Mouse (Mus musculus): ENCODE measurements at regions not wholly inside any gene's neighbourhood (a gene's known extent, or its start where the extent isn't known, plus 50 kb on each side); places are given as distances from the start of the nearest gene placed in this dataset.

DNA sequence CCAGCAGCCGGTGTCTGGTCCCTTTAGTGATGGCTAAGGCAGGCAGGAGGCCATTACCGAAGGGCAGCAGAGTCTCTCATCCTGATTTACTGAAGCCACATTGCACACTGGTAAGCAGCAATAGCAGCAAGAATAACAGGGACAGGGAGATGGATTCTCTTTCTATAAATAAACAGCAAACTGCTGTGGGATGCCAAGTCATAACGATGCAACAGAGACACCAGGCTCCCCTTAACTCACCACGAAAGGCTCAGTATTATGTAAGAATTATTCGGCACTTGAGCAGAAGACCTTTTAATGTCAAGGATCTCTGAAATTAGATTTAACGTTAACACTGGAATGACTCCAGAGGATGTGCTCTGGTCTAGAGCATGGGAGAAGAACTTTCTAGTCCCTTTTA lies 202.1 kb downstream of the Ddx10 start:
- Histone ChIP-seq H3K27ac (replicated peaks) (no peak overlapping the region), H3K4me3 (no peak overlapping the region), H3K9me3 (no peaks in the 10 kb centered on the region), H3K36me3 (no peaks in the 10 kb centered on the region), H3K27me3 (no peaks in the 10 kb centered on the region), H3K4me1 (replicated peaks) (no peaks in the 10 kb centered on the region), H3K9ac (no peak overlapping the region), H3K4me2 (no peak overlapping the region)
- WGBS: 78% methylated on average over 6 of the region's 6 CpGs
- no peak for ATAC-seq (ENCODE audit: low read depth)

DNA sequence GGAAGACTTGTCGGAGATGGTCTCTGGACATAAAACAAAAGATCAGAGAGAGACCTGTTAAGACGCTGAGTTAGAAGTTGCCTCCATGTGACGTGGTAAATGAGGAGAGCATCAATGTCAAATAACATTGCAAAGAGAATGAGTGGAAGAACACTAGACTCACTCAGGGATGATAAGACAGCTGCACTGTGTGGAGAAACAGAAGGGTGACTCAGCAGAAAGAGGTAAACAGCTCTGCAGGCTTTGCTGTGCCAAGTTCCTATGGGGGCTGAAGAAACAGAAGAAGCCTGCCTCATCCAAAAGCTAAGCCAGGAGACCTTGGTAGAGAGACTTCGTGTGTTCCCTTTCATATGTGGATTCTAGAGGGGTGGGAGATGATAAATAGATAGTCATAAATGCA lies 214.1 kb downstream of the Ddx10 start:
- H3K27me3 ChIP-seq: no peaks in the 10 kb centered on the region
- 87% methylated on average over 4 of the region's 4 CpGs for WGBS
- no peaks in the 10 kb centered on the region for H3K4me1 ChIP-seq (replicated peaks)
- H3K4me2 ChIP-seq: no peak overlapping the region
- no peak overlapping the region for H3K4me3 ChIP-seq
- ATAC-seq (ENCODE audit: low read depth): no peak
- no peak overlapping the region for H3K27ac ChIP-seq (replicated peaks)
- no peak overlapping the region for H3K9ac ChIP-seq
- H3K9me3 ChIP-seq: no peaks in the 10 kb centered on the region
- H3K36me3 ChIP-seq: no peaks in the 10 kb centered on the region

DNA sequence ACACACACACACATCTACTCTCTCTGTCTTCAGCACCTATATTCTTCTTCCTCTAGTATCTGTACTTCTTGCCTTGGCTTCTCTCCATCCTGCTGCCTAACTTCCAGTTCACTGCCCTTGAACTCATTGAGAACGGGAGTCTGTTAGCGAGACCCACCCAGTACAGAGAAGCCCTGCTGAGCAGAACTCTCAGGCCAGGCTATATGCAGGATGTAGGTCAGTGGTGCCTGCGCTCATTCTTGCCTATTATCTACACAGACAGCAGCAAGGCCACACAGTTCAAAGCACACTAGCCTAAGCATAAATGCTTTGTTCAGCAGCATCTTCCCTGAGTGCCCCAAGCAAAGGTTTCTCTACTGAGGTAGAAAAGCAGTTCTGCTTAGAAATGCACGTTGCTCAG lies 225.8 kb downstream of the Ddx10 start:
- 79% methylated on average over 4 of the region's 4 CpGs for WGBS

DNA sequence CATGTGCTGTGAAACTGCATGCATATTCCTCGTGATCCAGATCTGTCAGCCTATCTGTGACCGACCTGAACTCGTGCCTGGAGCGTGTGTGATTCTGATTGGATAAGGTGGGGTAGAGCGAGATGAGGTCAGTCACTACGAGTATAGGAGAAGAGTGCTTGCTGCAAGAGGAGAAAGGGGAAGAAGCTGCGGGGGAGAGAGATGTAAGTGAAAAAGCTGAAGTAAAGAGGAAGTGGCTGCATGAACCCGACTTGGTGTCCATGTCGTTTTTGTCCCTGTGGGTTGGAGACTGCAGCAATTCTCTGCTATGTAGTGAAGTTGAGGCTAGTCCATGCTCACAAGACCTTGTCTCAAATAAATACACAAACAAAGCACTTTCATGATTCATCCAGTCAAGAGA lies 237.1 kb downstream of the Ddx10 start:
- H3K4me1 ChIP-seq (replicated peaks): no peaks in the 10 kb centered on the region
- no peaks in the 10 kb centered on the region for H3K36me3 ChIP-seq
- H3K9me3 ChIP-seq: no peaks in the 10 kb centered on the region
- no peak for ATAC-seq (ENCODE audit: low read depth)
- no peak overlapping the region for H3K27ac ChIP-seq (replicated peaks)
- 91% methylated on average over 9 of the region's 9 CpGs for WGBS
- no peak overlapping the region for H3K9ac ChIP-seq
- H3K27me3 ChIP-seq: no peaks in the 10 kb centered on the region
- no peak overlapping the region for H3K4me3 ChIP-seq
- no peak overlapping the region for H3K4me2 ChIP-seq

More for the DNA sequence above, 225.8 kb downstream of the Ddx10 start:
- Histone ChIP-seq H3K4me1 (replicated peaks) (no peaks in the 10 kb centered on the region), H3K9ac (no peak overlapping the region), H3K36me3 (no peaks in the 10 kb centered on the region), H3K4me2 (no peak overlapping the region), H3K9me3 (no peaks in the 10 kb centered on the region), H3K27ac (replicated peaks) (no peak overlapping the region), H3K27me3 (no peaks in the 10 kb centered on the region), H3K4me3 (no peak overlapping the region)
- no peak for ATAC-seq (ENCODE audit: low read depth)

DNA sequence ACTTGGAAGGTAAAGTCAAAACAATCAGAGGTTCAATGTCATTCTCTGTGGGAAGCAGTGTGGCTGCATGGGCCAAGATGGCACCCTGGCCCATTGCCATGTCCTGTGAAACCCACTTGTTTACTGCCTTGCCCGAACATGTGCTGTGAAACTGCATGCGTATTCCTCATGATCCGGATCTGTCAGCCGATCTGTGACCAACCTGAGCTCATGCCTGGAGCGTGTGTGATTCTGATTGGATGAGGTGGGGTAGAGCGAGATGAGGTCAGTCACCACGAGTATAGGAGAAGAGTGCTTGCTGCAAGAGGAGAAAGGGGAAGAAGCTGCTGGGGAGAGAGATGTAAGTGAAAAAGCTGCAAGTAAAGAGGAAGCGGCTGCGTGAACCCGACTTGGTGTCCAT lies 240.5 kb downstream of the Ddx10 start:
- Histone ChIP-seq H3K36me3 (no peaks in the 10 kb centered on the region), H3K9me3 (no peaks in the 10 kb centered on the region), H3K4me3 (no peak overlapping the region), H3K27me3 (no peaks in the 10 kb centered on the region), H3K27ac (replicated peaks) (no peak overlapping the region), H3K4me1 (replicated peaks) (no peaks in the 10 kb centered on the region), H3K4me2 (no peak overlapping the region), H3K9ac (no peak overlapping the region)
- WGBS: 90% methylated on average over 10 of the region's 10 CpGs
- ATAC-seq (ENCODE audit: low read depth): no peak

DNA sequence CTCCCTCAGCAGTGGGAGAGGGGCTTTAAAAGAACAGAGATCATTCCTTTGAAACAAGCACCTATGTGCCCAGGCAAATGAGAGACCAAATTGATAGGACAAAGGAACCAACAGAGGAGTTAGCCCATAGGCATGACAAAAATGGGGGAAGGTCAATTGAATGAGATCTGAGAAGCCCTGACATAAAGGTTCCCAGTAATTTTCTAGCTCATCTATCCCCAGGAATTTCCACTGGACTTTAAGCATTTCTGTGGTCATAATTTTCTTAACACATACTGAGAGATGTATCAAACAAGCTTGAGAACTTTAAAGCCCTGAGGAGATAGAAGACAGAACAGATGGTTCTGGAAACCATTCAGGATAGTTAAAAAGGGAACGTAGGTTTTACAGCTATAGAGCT lies 241.8 kb downstream of the Ddx10 start:
- Histone ChIP-seq H3K36me3 (no peaks in the 10 kb centered on the region), H3K4me1 (replicated peaks) (no peaks in the 10 kb centered on the region), H3K4me2 (no peak overlapping the region), H3K9ac (no peak overlapping the region), H3K9me3 (no peaks in the 10 kb centered on the region), H3K27ac (replicated peaks) (no peak overlapping the region), H3K27me3 (no peaks in the 10 kb centered on the region), H3K4me3 (no peak overlapping the region)
- no peak for ATAC-seq (ENCODE audit: low read depth)
- WGBS: 67% methylated on average over 1 of the region's 1 CpGs

DNA sequence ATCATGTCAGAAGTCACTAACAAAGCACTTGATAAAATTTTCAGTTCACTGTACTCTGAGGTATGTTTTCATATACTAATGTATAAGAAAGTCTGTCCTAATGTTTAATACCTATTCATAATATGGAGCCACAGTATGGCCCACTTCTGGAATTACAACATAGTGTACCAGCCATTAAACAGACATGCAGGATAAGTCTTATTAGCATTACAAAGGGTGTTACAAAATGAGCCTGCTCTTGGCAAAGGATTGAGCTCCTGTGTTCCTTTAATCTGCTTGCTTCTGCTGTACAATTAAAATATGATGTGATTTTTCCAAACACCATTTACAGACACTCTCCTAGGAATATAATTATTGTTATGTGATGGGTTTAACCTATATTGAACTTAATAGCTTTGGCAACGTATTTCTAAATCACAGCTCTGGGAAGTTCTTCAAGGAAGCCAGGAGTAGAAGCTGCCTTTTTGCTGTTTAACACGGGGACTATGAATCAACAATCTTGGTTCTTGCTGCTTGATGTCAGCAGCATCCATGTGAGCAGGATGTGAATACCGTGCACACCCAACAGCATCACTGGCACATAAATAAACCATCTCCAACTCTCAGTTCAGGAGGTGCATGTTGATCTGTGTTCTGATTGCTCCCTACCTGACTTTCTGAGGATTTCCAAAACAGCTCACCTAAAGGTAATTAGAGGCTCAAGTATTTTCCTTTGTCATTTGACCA lies 243.4 kb downstream of the Ddx10 start:
- Histone ChIP-seq H3K27me3 (no peaks in the 10 kb centered on the region), H3K4me2 (no peak overlapping the region), H3K36me3 (no peaks in the 10 kb centered on the region), H3K9me3 (no peaks in the 10 kb centered on the region), H3K4me3 (no peak overlapping the region), H3K27ac (replicated peaks) (no peak overlapping the region), H3K9ac (no peak overlapping the region), H3K4me1 (replicated peaks) (no peaks in the 10 kb centered on the region)
- WGBS: 49% methylated on average over 3 of the region's 3 CpGs
- no peak for ATAC-seq (ENCODE audit: low read depth)

DNA sequence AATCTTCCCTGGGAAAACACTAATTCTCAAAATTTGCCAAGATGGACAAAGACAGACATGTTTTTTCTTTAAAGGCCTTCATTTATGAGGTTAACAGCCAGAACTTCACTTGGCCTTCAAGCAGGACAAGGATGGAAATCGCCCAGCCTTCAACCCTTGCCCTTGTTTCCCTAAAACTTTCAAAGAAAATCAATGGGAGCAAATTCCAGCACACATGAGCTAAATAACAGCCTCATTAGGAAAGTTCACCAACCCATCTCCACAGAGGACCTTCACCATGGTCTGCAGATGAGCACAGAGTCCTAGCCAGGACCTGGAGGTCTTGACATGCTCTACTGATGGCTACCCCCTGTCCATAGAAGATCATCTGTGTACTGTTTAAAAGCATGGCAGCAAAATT lies 271.8 kb downstream of the Ddx10 start:
- H3K4me1 ChIP-seq (replicated peaks): no peaks in the 10 kb centered on the region
- H3K36me3 ChIP-seq: no peaks in the 10 kb centered on the region
- no peak overlapping the region for H3K27ac ChIP-seq (replicated peaks)
- no peaks in the 10 kb centered on the region for H3K27me3 ChIP-seq
- no peaks in the 10 kb centered on the region for H3K9me3 ChIP-seq
- no peak for ATAC-seq (ENCODE audit: low read depth)
- no peak overlapping the region for H3K4me3 ChIP-seq
- no peak overlapping the region for H3K4me2 ChIP-seq
- H3K9ac ChIP-seq: no peak overlapping the region
- 84% methylated on average over 1 of the region's 1 CpGs for WGBS

DNA sequence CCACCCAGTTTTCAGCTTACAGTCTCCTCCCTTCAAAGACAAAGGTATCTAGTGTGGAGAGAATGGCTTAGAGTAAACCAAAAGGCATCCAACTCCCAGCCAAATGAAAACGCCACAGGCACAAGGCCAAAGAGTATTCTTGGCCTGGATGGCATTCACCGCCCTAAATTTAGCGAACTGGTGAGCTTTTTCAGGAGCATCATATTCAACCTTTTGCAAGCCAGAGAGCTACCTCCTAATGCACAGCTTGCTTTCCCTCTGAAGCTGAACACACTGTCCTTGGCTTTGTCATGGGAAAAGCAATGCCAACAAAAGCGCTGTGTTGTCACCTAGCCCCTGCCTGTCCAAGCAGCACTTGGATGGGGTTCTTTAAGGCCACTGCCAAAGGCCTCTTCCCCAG lies 282.2 kb downstream of the Ddx10 start:
- no peaks in the 10 kb centered on the region for H3K9me3 ChIP-seq
- no peak overlapping the region for H3K4me2 ChIP-seq
- no peak overlapping the region for H3K27ac ChIP-seq (replicated peaks)
- H3K27me3 ChIP-seq: no peaks in the 10 kb centered on the region
- no peak overlapping the region for H3K9ac ChIP-seq
- H3K4me3 ChIP-seq: no peak overlapping the region
- no peaks in the 10 kb centered on the region for H3K36me3 ChIP-seq
- no peaks in the 10 kb centered on the region for H3K4me1 ChIP-seq (replicated peaks)
- 95% methylated on average over 4 of the region's 4 CpGs for WGBS
- ATAC-seq (ENCODE audit: low read depth): no peak

DNA sequence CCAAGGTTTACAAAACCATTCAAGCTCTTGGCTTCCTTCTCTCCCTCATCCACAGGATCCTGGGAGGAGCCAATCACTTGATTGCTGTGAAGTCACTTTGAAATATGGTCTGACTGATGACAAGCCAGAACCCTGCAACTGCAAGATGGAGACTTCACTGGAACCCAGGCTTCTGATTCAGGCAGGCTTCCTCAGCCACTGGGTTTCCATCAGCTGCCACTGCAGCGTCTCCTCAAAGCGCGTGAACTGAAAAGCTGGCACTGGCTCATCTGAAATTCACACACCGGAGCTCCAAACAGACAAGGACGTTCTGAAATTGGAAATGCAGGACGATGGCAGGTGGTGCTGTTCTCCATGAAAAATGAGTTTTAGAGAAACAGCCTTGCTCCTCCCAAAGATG lies 280.1 kb upstream of the AI593442 start:
- no peak overlapping the region for H3K9ac ChIP-seq
- H3K27me3 ChIP-seq: no peaks in the 10 kb centered on the region
- 81% methylated on average over 6 of the region's 6 CpGs for WGBS
- no peak overlapping the region for H3K4me3 ChIP-seq
- no peaks in the 10 kb centered on the region for H3K9me3 ChIP-seq
- no peak for ATAC-seq (ENCODE audit: low read depth)
- no peak overlapping the region for H3K27ac ChIP-seq (replicated peaks)
- no peaks in the 10 kb centered on the region; the same call in 1 of the 2 replicates for H3K4me1 ChIP-seq (replicated peaks)
- no peak overlapping the region for H3K4me2 ChIP-seq
- H3K36me3 ChIP-seq: no peaks in the 10 kb centered on the region

DNA sequence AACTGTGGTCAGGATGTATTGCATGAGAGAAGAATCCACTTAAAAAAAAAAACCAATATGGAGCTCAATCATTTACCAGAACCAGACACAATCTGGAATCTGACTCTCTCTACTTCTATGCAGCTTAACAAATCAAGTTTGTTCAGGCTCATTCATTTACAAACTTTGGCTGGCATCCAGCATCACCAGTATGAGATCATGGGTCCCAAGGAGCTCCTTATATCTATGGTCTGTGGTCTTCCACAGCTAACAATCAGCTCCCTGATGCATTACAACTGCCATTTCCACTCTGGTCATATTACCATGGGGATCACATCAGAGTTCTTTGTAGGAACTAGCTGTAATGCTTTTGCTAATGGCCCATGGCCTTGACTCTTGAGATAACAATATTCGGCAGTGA lies 277.7 kb upstream of the AI593442 start:
- no peak overlapping the region for H3K4me3 ChIP-seq
- no peak overlapping the region for H3K27ac ChIP-seq (replicated peaks)
- H3K27me3 ChIP-seq: no peaks in the 10 kb centered on the region
- H3K36me3 ChIP-seq: no peaks in the 10 kb centered on the region
- no peak overlapping the region for H3K9ac ChIP-seq
- 58% methylated on average over 1 of the region's 1 CpGs for WGBS
- H3K4me2 ChIP-seq: no peak overlapping the region
- no peaks in the 10 kb centered on the region for H3K9me3 ChIP-seq
- ATAC-seq (ENCODE audit: low read depth): no peak
- no peaks in the 10 kb centered on the region; the same call in 1 of the 2 replicates for H3K4me1 ChIP-seq (replicated peaks)

DNA sequence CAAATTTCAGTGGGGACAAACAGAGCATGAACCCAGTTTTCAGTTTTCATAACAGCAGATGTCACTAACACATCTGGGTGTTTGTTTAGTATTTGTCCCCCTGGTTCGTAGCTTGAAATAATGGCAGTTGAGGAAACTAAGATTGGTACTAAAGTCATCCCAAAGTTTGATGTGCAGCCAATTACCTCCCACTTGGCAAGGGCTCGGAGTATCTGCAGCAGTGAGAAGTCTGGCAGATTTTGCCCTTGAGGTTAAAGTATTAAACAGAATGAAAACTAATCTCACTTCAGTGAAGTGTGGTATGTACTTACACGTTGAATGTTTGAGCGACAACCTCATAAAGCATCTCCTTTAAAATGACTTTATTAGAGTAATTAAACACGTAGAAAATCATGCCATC lies 264.5 kb upstream of the AI593442 start:
- Histone ChIP-seq H3K9ac (no peak overlapping the region), H3K36me3 (no peaks in the 10 kb centered on the region), H3K4me2 (no peak overlapping the region), H3K4me3 (no peak overlapping the region), H3K27ac (replicated peaks) (no peak overlapping the region), H3K9me3 (no peaks in the 10 kb centered on the region), H3K27me3 (no peaks in the 10 kb centered on the region), H3K4me1 (replicated peaks) (peaks cover 13% of the 10 kb centered on the region)
- no peak for ATAC-seq (ENCODE audit: low read depth)
- 70% methylated on average over 5 of the region's 5 CpGs for WGBS

DNA sequence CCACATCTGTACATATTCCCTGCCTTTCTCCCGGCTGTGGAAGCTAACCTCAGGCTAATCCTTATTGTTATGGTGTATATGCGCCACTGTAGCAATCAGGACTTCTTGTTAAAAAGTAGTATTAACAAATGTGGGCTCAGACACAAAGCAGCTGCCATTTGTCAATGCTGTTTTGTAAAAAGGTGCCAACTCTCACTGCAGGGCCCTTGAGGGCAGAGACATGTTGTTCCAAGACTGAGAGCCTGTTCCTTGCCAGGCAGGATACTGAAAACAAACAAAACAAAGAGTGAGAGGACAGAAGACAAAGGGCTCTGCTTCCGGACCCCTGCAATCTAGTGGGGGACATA lies 262.0 kb upstream of the AI593442 start:
- Histone ChIP-seq H3K4me2 (no peak overlapping the region), H3K27ac (replicated peaks) (peak overlapping the region; percentile 49), H3K27me3 (no peaks in the 10 kb centered on the region), H3K36me3 (no peaks in the 10 kb centered on the region), H3K9me3 (no peaks in the 10 kb centered on the region), H3K9ac (no peak overlapping the region), H3K4me1 (replicated peaks) (peaks cover 13% of the 10 kb centered on the region), H3K4me3 (no peak overlapping the region)
- peak; percentile 40; the same call in 1 of the 2 replicates for ATAC-seq (ENCODE audit: low read depth)
- 28% methylated on average over 3 of the region's 3 CpGs for WGBS
